Mouse (Mus musculus) T-helper 17 cell (primary cell): ENCODE data around the gene Polh.

Experiments
- in situ Hi-C, 2 experiments: fragments of 300-600 bp; cut with MboI, MseI; formaldehyde crosslinking; loops; 1 replicate in 1 of 2; 2 replicates in 1 of 2; pipeline ENCODE4 v1.15.1; 2025; ENCODE audit warnings: high pct_unique_total_duplicates in 2 of 2

Polh gene

GRCm38 (mm10) chr17:46170538-46170937, 31.9 kb downstream of the Polh start:
- in situ Hi-C loops = loop anchor here in 1 of 2 experiments (25.0 kb wide), 1 partner anchor 1867 kb away; the partner anchor contains the start of gene 1700122O11Rik

- in situ Hi-C loops = loop anchor here (5.0 to 25.0 kb wide), 2 partner anchors 34 to 1869 kb away; partner anchors contain the start of genes 1700122O11Rik (in 1 of the 2), Polh (in 1 of the 2) and Xpo5 (in 1 of the 2)
Observed at GRCm38 (mm10) chr17:46168768-46169167, 33.7 kb downstream of the Polh start.

DNA sequence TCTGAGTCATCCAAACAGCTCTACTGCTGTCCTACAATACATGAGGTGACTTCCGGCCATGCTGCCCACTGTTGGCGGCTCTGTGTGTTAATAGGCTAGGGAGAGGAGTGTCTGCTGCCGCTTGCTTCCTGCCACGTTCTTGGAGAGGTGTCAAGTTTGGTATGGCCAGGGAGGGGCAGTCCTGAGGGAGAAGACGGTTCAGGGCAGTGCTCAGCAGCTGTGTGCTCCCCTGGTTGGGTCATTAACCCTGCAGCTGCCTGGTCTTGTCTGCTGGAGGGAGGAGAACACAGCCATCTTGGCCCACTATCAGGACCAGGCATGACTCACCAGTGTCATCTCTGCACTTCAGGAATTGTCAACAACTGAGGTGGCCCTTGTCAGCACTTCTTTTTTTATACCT, 34.1 kb downstream of the Polh start:
- in situ Hi-C loops = loop anchor here (5.0 to 25.0 kb wide), 2 partner anchors 34 to 1869 kb away; partner anchors contain the start of genes 1700122O11Rik (in 1 of the 2), Polh (in 1 of the 2) and Xpo5 (in 1 of the 2)

DNA sequence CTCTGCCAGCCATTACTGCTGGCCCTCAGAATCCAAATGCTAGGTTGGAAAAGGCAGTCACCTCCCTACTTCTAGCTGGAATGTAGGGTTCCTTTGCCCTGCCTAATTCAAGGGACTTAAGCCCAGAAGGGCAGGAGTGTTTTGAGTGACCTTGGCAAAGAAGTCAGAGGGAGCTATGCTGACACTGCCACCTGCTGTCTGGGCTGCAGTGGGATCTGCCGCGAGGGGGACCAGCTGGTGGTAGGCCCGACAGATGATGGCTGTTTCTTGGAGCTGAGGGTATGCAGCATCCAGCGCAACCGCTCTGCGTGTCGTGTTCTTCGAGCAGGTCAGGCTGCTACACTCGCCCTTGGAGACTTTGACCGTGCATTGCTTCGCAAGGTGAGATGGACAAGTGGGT, 35.4 kb downstream of the Polh start:
- in situ Hi-C loops = loop anchor here (5.0 to 25.0 kb wide), 2 partner anchors 35 to 1870 kb away; partner anchors contain the start of genes 1700122O11Rik (in 1 of the 2), Polh (in 1 of the 2) and Xpo5 (in 1 of the 2)

DNA sequence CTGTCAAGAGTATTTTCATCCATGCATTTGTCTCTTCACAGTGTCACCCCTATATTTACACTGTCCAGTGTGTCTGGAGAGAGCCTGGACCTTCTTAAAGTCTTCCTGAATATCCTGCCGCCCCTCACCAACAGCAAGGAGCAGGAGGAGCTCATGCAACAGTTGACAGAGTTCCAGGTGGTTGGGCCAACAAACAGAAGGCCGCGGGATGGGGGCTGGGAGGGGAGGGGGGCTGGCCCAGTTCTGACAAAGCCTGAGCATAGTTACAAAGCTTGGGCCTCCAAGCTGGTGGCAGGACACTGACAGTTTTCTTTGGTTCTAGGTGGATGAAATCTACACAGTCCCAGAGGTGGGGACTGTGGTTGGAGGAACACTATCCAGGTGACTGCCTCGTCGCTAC, 36.2 kb downstream of the Polh start:
- in situ Hi-C loops = loop anchor here (5.0 to 25.0 kb wide), 2 partner anchors 36 to 1871 kb away; partner anchors contain the start of genes 1700122O11Rik (in 1 of the 2), Polh (in 1 of the 2) and Xpo5 (in 1 of the 2)

GRCm38 (mm10) chr17:46165460-46165859, 37.0 kb downstream of the Polh start:
- in situ Hi-C loops = loop anchor here (5.0 to 25.0 kb wide), 2 partner anchors 37 to 1872 kb away; partner anchors contain the start of genes 1700122O11Rik (in 1 of the 2), Polh (in 1 of the 2) and Xpo5 (in 1 of the 2)

DNA sequence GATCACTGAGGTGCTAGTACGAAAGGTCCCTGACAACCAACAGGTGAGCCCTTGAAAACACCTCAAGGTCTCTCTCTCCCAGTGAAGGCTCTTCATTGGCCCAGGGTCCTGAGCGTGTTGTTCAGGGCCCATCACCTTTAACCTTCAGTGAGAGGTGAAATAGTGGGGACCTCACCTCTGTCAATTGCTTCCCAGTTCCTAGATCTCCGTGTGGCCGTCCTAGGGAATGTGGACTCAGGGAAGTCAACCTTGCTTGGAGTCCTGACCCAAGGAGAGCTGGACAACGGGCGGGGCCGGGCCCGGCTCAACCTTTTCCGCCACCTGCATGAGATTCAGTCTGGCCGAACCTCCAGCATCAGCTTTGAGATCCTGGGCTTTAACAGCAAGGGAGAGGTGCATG, 37.7 kb downstream of the Polh start:
- in situ Hi-C loops = loop anchor here (5.0 to 25.0 kb wide), 2 partner anchors 38 to 1873 kb away; partner anchors contain the start of genes 1700122O11Rik (in 1 of the 2), Polh (in 1 of the 2) and Xpo5 (in 1 of the 2)

DNA sequence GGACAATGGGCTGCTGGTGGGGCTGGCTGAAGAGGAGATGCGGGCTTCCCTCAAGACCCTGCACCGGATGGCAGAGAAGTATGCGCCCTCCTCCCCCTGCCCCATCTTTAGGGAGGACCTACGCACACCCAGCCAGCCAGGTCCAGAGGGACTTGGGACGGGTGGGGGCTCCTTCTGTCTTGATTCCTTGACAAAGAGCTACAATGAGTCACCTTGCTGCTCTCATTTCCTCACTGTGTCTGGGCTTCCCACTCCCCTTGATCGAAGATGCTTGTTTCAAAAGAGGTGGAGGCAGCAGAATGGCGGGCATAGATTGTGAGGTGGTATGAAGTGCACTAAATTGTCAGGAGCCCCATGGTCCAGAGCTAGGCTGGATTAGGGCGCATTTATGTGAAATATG, 38.1 kb downstream of the Polh start:
- in situ Hi-C loops = loop anchor here in 1 of 2 experiments (25.0 kb wide), 1 partner anchor 1873 kb away; the partner anchor contains the start of gene 1700122O11Rik

GRCm38 (mm10) chr17:46162951-46163421, 39.5 kb downstream of the Polh start:
- in situ Hi-C loops = loop anchor here in 1 of 2 experiments (25.0 kb wide), 1 partner anchor 1874 kb away; the partner anchor contains the start of gene 1700122O11Rik

GRCm38 (mm10) chr17:46162551-46162950, 39.9 kb downstream of the Polh start:
- in situ Hi-C loops = loop anchor here in 1 of 2 experiments (25.0 kb wide), 1 partner anchor 1875 kb away; the partner anchor contains the start of gene 1700122O11Rik

DNA sequence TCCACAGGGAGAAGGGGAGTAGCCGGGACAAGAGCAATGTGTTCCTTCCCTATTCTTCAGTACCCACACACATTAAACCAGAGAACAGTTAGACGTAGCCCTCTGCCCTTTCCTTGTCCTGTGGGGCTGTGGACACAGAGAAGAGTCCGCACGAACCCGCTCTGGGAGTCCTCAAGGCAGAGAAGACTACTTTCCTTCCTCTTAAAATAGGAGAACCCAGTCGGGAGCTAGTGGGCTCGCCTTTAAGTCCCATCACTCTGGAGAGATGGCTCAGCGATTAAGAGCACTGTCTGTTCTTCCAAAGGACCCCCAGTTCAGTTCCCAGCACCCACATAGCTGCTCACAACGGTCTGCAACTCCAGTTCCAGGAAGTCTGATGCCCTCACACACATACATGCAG, 40.7 kb downstream of the Polh start:
- in situ Hi-C loops = loop anchor here in 1 of 2 experiments (25.0 kb wide), 1 partner anchor 1876 kb away; the partner anchor contains the start of gene 1700122O11Rik

- in situ Hi-C loops = loop anchor here in 1 of 2 experiments (25.0 kb wide), 1 partner anchor 1876 kb away; the partner anchor contains the start of gene 1700122O11Rik
Observed at GRCm38 (mm10) chr17:46161179-46161578, 41.3 kb downstream of the Polh start.

DNA sequence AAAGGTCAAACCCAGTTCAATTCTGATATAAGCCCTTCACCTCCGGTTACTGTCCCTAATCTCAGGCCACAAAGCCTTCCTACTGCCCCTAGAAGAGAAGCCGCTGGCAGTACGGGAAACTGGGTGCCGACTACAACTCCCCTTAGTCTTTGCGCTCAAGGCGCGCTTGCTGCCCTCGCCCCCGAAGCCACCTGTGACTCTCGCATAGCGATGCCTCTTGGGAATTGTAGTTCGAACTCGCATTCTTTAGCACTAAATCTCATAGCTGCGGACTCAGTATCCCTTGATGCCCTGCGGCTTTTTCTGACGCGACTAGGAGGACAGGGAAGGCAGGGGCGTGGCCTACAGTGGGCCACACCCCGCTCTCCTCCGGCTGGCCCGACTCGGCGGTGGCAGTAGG, 41.8 kb downstream of the Polh start, which contains the start of gene Gtpbp2:
Gene Gtpbp2 (plus strand): TSS at position 347 of the 400 bp plus-strand sequence.
- in situ Hi-C loops = loop anchor here in 1 of 2 experiments (25.0 kb wide), 1 partner anchor 1877 kb away; the partner anchor contains the start of gene 1700122O11Rik

- in situ Hi-C loops = loop anchor here in 1 of 2 experiments (25.0 kb wide), 1 partner anchor 1877 kb away; the partner anchor contains the start of gene 1700122O11Rik
Observed at GRCm38 (mm10) chr17:46160090-46160662, 42.3 kb downstream of the Polh start.

GRCm38 (mm10) chr17:46159236-46159635, 43.2 kb downstream of the Polh start:
- in situ Hi-C loops = loop anchor here in 1 of 2 experiments (5.0 to 25.0 kb wide), 2 partner anchors 582 to 1878 kb away; partner anchors contain the start of gene 1700122O11Rik

DNA sequence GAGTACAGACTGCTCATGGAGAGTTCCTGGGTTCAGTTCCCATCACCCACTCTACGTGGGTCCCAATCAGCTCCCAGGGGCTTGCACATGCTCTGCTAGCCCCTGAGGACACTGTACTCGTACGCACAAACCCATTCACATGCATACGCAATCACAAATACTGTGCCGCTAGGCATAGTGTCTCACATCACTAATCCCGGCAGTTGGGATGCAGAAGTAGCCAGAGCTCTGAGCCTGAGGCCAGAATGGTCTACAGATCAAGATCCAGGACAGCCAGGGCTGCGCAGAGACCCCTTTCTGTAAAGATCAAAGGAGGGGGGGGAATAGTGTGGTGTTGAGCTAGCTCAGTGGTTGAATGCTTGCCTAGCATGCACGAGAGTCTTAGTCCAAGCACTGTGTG, 45.3 kb downstream of the Polh start:
- in situ Hi-C loops = loop anchor here in 1 of 2 experiments (5.0 to 25.0 kb wide), 2 partner anchors 580 to 1880 kb away; partner anchors contain the start of gene 1700122O11Rik

DNA sequence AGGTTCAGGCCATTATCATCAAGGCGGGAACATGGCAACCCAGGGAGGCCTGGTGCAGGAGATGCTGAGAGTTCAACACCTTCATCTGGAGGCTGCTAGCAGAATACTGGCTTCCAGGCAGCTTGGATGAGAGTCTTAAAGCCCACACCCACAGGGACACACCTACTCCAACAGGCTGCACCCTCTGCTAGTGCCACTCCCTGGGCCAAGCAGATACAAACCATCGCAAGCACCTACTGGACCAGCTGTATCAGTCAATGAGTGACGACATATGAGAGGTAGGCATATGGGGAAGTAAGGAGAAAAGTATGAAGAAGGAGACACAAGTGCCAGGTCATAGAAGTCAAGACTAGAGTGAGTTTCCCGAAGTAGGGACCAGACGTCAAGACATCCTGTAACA, 45.8 kb downstream of the Polh start:
- in situ Hi-C loops = loop anchor here in 1 of 2 experiments (5.0 to 25.0 kb wide), 2 partner anchors 579 to 1881 kb away; partner anchors contain the start of gene 1700122O11Rik

- in situ Hi-C loops = loop anchor here in 1 of 2 experiments (25.0 kb wide), 1 partner anchor 1883 kb away; the partner anchor contains the start of gene 1700122O11Rik
Observed at GRCm38 (mm10) chr17:46154336-46154735, 48.1 kb downstream of the Polh start.

- in situ Hi-C loops = loop anchor here in 1 of 2 experiments (25.0 kb wide), 1 partner anchor 1884 kb away; the partner anchor contains the start of gene 1700122O11Rik
Observed at GRCm38 (mm10) chr17:46152847-46153782, 49.3 kb downstream of the Polh start, which contains the start of gene Mad2l1bp. TSS of gene Mad2l1bp (minus strand) at chr17:46153553.
